Mouse (Mus musculus) midbrain, embryonic 13.5 days (tissue): ENCODE results near the gene Gm10073. TPM values are rescaled to one million over a fixed set of nuclear protein-coding genes. Genes with fewer than 3 reads are reported as not detected.
A peak's percentile ranks its signal among the peaks of the same experiment; 100 is the strongest.

ENCODE experiments used
- ATAC-seq: fragments of 200-750 bp; cut with Nextera tagmentation; 2 replicates; pipeline ENCODE4 v1.8.0; 2017; ENCODE audit warnings: mild to moderate bottlenecking, moderate TSS enrichment, moderate library complexity
- H3K27ac ChIP-seq: fragments of 300-500 bp; sonication (generic); 2 replicates; pipeline ENCODE4 v1.5.1; 2015; ENCODE audit warnings: inconsistent platforms, mild to moderate bottlenecking, moderate library complexity
- H3K27me3 ChIP-seq: fragments of 300-500 bp; sonication (generic); 2 replicates; pipeline ENCODE4 v1.6.1; 2015; ENCODE audit warnings: mild to moderate bottlenecking, inconsistent platforms
- H3K36me3 ChIP-seq: fragments of 300-500 bp; sonication (generic); 2 replicates; pipeline ENCODE4 v1.6.1; 2015; ENCODE audit warnings: mild to moderate bottlenecking, inconsistent platforms
- H3K4me1 ChIP-seq: fragments of 300-500 bp; sonication (generic); replicated peaks from 2 replicates; pipeline ENCODE4 v1.6.1; 2015; ENCODE audit warnings: inconsistent platforms
- H3K4me2 ChIP-seq: fragments of 300-500 bp; sonication (generic); replicated peaks from 2 replicates; pipeline ENCODE4 v1.6.1; 2015; ENCODE audit warnings: moderate library complexity, mild to moderate bottlenecking, inconsistent platforms
- H3K4me3 ChIP-seq: fragments of 300-500 bp; sonication (generic); replicated peaks from 2 replicates; pipeline ENCODE4 v1.5.1; 2015; ENCODE audit warnings: mild to moderate bottlenecking, inconsistent platforms
- H3K9ac ChIP-seq: fragments of 300-500 bp; sonication (generic); replicated peaks from 2 replicates; pipeline ENCODE4 v1.6.1; 2015; ENCODE audit warnings: mild to moderate bottlenecking, inconsistent platforms
- H3K9me3 ChIP-seq: fragments of 300-500 bp; sonication (generic); 2 replicates; pipeline ENCODE4 v1.6.1; 2016; ENCODE audit warnings: mild to moderate bottlenecking, inconsistent platforms
- WGBS: fragments of 180-500 bp; shearing (Covaris S2); methylation state at CpG from one replicate; pipeline ENCODE4 v1.1.7; 2015; 5-methylcytosine and 5-hydroxymethylcytosine counted together
- polyA plus RNA-seq: library from polyadenylated mRNA; unstranded; fragments of >200 nt; fragmentation: Nextera tagmentation; extraction: Ambion mirVana; gene quantifications from 2 replicates; pipeline ENCODE4 v1.2.1, GENCODE M21; 2015

The Gm10073 gene
- polyA plus RNA-seq, 1 experiment from 2014 or later, result 7.6 TPM

- peaks cover 10% of the 10 kb centered on the region for H3K4me1 ChIP-seq
- no peak overlapping the region for H3K4me2 ChIP-seq
- no peak overlapping the region for H3K27ac ChIP-seq
- no peak overlapping the region for H3K9ac ChIP-seq
- H3K27me3 ChIP-seq, result peaks cover 9% of the 10 kb centered on the region
- no peaks in the 10 kb centered on the region for H3K36me3 ChIP-seq
- 88% methylated on average over 4 of the region's 4 CpGs for WGBS
- no peaks in the 10 kb centered on the region for H3K9me3 ChIP-seq
- H3K4me3 ChIP-seq, result no peak overlapping the region
- no peak for ATAC-seq
Observed at GRCm38 (mm10) chr8:106570386-106570785, 2.9 kb downstream of the Gm10073 start.

GRCm38 (mm10) chr8:106569006-106569405 lies 4.3 kb downstream of the Gm10073 start:
- Histone ChIP-seq H3K27me3 (peaks cover 9% of the 10 kb centered on the region), H3K4me2 (no peak overlapping the region), H3K9me3 (no peaks in the 10 kb centered on the region), H3K27ac (no peak overlapping the region), H3K4me3 (no peak overlapping the region), H3K4me1 (peaks cover 10% of the 10 kb centered on the region), H3K36me3 (no peaks in the 10 kb centered on the region), H3K9ac (no peak overlapping the region)
- peak; percentile 87 for ATAC-seq
- WGBS, result 13% methylated on average over 7 of the region's 7 CpGs

- H3K27me3 ChIP-seq, result peaks cover 5% of the 10 kb centered on the region; the same call in 1 of the 2 replicates
- no peak overlapping the region for H3K4me3 ChIP-seq
- no peak overlapping the region for H3K4me2 ChIP-seq
- H3K36me3 ChIP-seq, result no peaks in the 10 kb centered on the region
- no peak for ATAC-seq
- H3K9me3 ChIP-seq, result no peaks in the 10 kb centered on the region; the same call in 1 of the 2 replicates
- peaks cover 2% of the 10 kb centered on the region; the same call in 1 of the 2 replicates for H3K4me1 ChIP-seq
- H3K9ac ChIP-seq, result no peak overlapping the region
- H3K27ac ChIP-seq, result no peak overlapping the region
- whole genome bisulfite sequencing, result 91% methylated on average over 3 of the region's 3 CpGs
Observed at GRCm38 (mm10) chr8:106563691-106564182, 9.5 kb downstream of the Gm10073 start.

GRCm38 (mm10) chr8:106561097-106561865 lies 12.0 kb downstream of the Gm10073 start:
- H3K9ac ChIP-seq, result no peak overlapping the region
- peaks cover 5% of the 10 kb centered on the region; the same call in 1 of the 2 replicates for H3K27me3 ChIP-seq
- no peaks in the 10 kb centered on the region for H3K36me3 ChIP-seq
- H3K9me3 ChIP-seq, result peaks cover 13% of the 10 kb centered on the region
- no peak overlapping the region for H3K4me2 ChIP-seq
- H3K4me3 ChIP-seq, result no peak overlapping the region
- ATAC-seq, result no peak
- H3K4me1 ChIP-seq, result no peaks in the 10 kb centered on the region
- WGBS, result 32% methylated on average over 21 of the region's 21 CpGs
- H3K27ac ChIP-seq, result no peak overlapping the region

GRCm38 (mm10) chr8:106559844-106560243 lies 13.4 kb downstream of the Gm10073 start:
- Histone ChIP-seq H3K9me3 (peaks cover 13% of the 10 kb centered on the region), H3K4me1 (no peaks in the 10 kb centered on the region), H3K27ac (no peak overlapping the region), H3K36me3 (no peaks in the 10 kb centered on the region), H3K4me2 (no peak overlapping the region), H3K27me3 (peaks cover 5% of the 10 kb centered on the region; the same call in 1 of the 2 replicates), H3K9ac (no peak overlapping the region), H3K4me3 (no peak overlapping the region)
- ATAC-seq, result no peak
- WGBS, result 75% methylated on average over 9 of the region's 9 CpGs

- no peaks in the 10 kb centered on the region for H3K4me1 ChIP-seq
- peaks cover 5% of the 10 kb centered on the region; the same call in 1 of the 2 replicates for H3K27me3 ChIP-seq
- 82% methylated on average over 6 of the region's 7 CpGs for WGBS
- no peak overlapping the region for H3K27ac ChIP-seq
- H3K9ac ChIP-seq, result no peak overlapping the region
- H3K4me3 ChIP-seq, result no peak overlapping the region
- no peak overlapping the region for H3K4me2 ChIP-seq
- H3K9me3 ChIP-seq, result peaks cover 13% of the 10 kb centered on the region
- no peak for ATAC-seq
- no peaks in the 10 kb centered on the region for H3K36me3 ChIP-seq
Observed at GRCm38 (mm10) chr8:106556068-106556645, 17.1 kb downstream of the Gm10073 start.

- no peaks in the 10 kb centered on the region for H3K4me1 ChIP-seq
- 94% methylated on average over 5 of the region's 5 CpGs for WGBS
- no peak overlapping the region for H3K4me2 ChIP-seq
- no peak overlapping the region for H3K27ac ChIP-seq
- H3K9me3 ChIP-seq, result peaks cover 13% of the 10 kb centered on the region
- H3K36me3 ChIP-seq, result no peaks in the 10 kb centered on the region
- no peak overlapping the region for H3K4me3 ChIP-seq
- no peak overlapping the region for H3K9ac ChIP-seq
- H3K27me3 ChIP-seq, result no peaks in the 10 kb centered on the region
- ATAC-seq, result no peak
Observed at GRCm38 (mm10) chr8:106554011-106554410, 19.2 kb downstream of the Gm10073 start.

- H3K9me3 ChIP-seq, result no peaks in the 10 kb centered on the region
- no peak overlapping the region for H3K9ac ChIP-seq
- no peak for ATAC-seq
- no peaks in the 10 kb centered on the region for H3K4me1 ChIP-seq
- H3K27ac ChIP-seq, result no peak overlapping the region
- no peaks in the 10 kb centered on the region for H3K27me3 ChIP-seq
- no peaks in the 10 kb centered on the region for H3K36me3 ChIP-seq
- H3K4me2 ChIP-seq, result no peak overlapping the region
- no peak overlapping the region for H3K4me3 ChIP-seq
- WGBS, result 100% methylated on average over 1 of the region's 1 CpGs
Observed at GRCm38 (mm10) chr8:106550906-106551305, 22.4 kb downstream of the Gm10073 start.

GRCm38 (mm10) chr8:106548366-106548936 lies 24.8 kb downstream of the Gm10073 start:
- Histone ChIP-seq H3K27ac (no peak overlapping the region), H3K4me1 (no peaks in the 10 kb centered on the region), H3K4me2 (no peak overlapping the region), H3K4me3 (no peak overlapping the region), H3K27me3 (no peaks in the 10 kb centered on the region), H3K36me3 (no peaks in the 10 kb centered on the region), H3K9me3 (no peaks in the 10 kb centered on the region), H3K9ac (no peak overlapping the region)
- WGBS, result 88% methylated on average over 10 of the region's 10 CpGs
- ATAC-seq, result no peak

- H3K9ac ChIP-seq, result no peak overlapping the region
- no peak for ATAC-seq
- WGBS, result 91% methylated on average over 7 of the region's 7 CpGs
- H3K9me3 ChIP-seq, result no peaks in the 10 kb centered on the region
- H3K4me2 ChIP-seq, result no peak overlapping the region
- no peaks in the 10 kb centered on the region for H3K36me3 ChIP-seq
- no peak overlapping the region for H3K27ac ChIP-seq
- H3K4me1 ChIP-seq, result no peaks in the 10 kb centered on the region
- no peak overlapping the region for H3K4me3 ChIP-seq
- no peaks in the 10 kb centered on the region for H3K27me3 ChIP-seq
Observed at GRCm38 (mm10) chr8:106546746-106547145, 26.5 kb downstream of the Gm10073 start.

- no peaks in the 10 kb centered on the region for H3K36me3 ChIP-seq
- H3K4me3 ChIP-seq, result no peak overlapping the region
- H3K4me2 ChIP-seq, result no peak overlapping the region
- ATAC-seq, result no peak
- no peaks in the 10 kb centered on the region for H3K9me3 ChIP-seq
- no peaks in the 10 kb centered on the region for H3K4me1 ChIP-seq
- WGBS, result 83% methylated on average over 2 of the region's 2 CpGs
- no peak overlapping the region for H3K9ac ChIP-seq
- H3K27me3 ChIP-seq, result no peaks in the 10 kb centered on the region
- no peak overlapping the region for H3K27ac ChIP-seq
Observed at GRCm38 (mm10) chr8:106545149-106545548, 28.1 kb downstream of the Gm10073 start.

- Histone ChIP-seq H3K36me3 (no peaks in the 10 kb centered on the region), H3K4me2 (no peak overlapping the region)
- WGBS, result 74% methylated on average over 8 of the region's 8 CpGs
Observed at GRCm38 (mm10) chr8:106543043-106543442, 30.2 kb downstream of the Gm10073 start.

More at GRCm38 (mm10) chr8:106543043-106543442, 30.2 kb downstream of the Gm10073 start:
- no peak overlapping the region for H3K9ac ChIP-seq
- H3K4me3 ChIP-seq, result no peak overlapping the region
- H3K9me3 ChIP-seq, result no peaks in the 10 kb centered on the region
- H3K4me1 ChIP-seq, result no peaks in the 10 kb centered on the region
- no peak for ATAC-seq
- H3K27me3 ChIP-seq, result no peaks in the 10 kb centered on the region
- H3K27ac ChIP-seq, result no peak overlapping the region
